Mouse (Mus musculus) spleen, postnatal 36 days (tissue): ENCODE measurements around the gene Pitpnm3.
"Not testable (repeated sequence)": the region's sequence is repeated elsewhere in the genome, so short reads cannot be mapped to it uniquely, and the experiment has no call there.

ENCODE experiments used
- DNase-seq, 2 experiments: peaks; one replicate each; pipeline ENCODE4 v3.0.0; 2022; ENCODE audit warnings: low spot score in 2 of 2, mixed read lengths in 1 of 2

Gene Pitpnm3

DNA sequence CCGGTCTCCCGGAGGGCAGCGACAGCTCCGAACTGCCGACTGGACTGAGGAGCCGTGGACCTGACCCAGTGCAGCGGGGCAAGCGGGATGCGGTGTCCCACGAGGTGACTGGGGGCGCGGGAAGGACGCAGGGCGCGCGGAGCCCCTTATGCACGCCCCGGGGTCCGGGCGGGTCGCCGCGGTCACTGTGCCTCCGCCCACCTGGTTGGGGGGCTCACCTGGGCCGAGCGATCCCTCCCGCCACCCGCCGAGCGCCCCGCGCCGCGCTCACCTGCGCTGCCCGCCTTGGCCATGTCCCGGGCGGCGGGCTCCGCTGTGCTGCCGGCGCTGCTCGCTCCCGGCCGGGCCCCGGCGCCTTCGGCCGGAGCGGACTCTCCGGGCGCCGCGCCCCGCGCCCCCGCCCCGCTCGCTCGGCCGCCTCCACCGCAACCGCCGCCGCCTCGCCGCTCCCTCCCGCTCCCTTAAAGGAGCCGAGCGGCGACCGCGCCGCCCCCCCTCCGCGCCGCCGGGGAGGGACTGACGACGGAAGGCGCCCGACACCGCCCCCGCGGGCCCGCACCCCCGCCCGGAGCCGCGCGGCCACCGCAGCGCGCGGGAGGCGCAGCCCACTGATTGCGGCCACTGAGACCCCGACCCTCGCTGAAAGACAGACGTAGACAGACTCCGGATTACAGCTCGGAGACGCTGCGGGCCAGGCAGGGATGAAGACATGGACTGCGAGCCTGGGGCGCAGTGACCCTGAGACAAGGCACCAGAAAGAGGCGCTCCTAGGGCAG, at the start of gene Pitpnm3:
TSS of gene Pitpnm3 (minus strand) at position 396 of the 776 bp plus-strand sequence.
- no peak for DNase-seq

GRCm38 (mm10) chr11:72184252-72184651, 48.7 kb upstream of the Pitpnm3 start:
- DNase-seq = no peak

GRCm38 (mm10) chr11:72181136-72181535, 45.6 kb upstream of the Pitpnm3 start:
- DNase-seq = no peak

- no peak for DNase-seq
Observed at GRCm38 (mm10) chr11:72180556-72180955, 45.0 kb upstream of the Pitpnm3 start.

DNA sequence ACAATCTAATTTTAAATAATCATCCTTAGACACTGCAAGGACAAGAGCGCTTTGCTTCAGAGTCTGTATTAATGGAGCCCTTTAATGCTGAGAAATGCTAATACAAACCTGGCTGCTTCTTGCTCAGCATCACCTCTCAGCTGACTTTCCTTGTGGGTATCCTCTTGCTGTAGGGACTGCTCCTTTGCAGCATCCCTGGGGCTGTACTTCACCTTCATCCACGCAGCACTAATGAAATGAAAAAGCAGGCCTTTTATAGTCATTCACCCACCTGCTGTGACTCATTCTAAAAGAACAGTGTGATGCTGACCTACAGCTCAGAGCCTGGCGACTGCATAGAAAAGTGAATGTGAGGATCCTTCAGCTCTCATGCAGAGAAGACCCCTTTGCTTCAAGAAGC, 41.0 kb upstream of the Pitpnm3 start:
- no peak for DNase-seq

DNA sequence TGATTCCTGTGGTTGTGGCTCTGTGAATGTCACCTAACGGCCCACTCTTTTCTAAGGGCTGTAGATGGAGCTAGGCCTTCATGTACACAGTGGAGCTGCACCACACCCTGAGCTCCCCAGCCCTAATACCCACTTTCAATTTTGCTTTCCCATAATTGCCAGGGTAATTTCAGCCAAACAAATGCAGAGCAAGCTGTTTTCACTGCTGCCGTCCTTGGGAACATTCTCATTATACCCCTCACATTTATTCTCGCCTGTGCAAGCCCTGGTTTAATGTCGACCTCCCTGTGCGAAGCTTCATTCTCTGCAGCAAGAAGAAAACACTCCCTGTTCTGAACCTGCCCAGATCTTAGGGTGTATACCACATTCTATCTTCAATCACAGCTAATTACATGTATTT, 40.4 kb upstream of the Pitpnm3 start:
- no peak for DNase-seq

GRCm38 (mm10) chr11:72174721-72175120, 39.1 kb upstream of the Pitpnm3 start:
- DNase-seq = no peak

- no peak for DNase-seq
Observed at GRCm38 (mm10) chr11:72173506-72173905, 37.9 kb upstream of the Pitpnm3 start.

DNA sequence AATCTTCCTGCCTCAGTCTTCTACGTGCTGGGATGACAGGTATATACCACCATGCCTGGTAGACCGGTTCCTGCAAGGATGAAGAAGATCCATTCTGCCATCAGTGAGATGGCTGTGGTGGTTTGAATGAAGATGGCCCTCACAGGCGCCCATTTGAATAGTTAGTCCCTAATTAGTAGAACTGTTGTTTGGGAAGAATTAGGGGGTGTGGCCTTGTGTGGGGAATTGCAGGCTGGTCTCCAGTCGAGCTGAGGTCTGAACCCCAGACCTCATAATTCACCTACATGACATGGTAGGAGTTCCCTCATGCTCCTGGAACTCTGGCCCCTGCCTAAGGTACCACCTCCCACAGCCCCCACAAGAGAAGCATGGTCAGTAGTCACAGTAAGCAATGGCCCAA, 36.3 kb upstream of the Pitpnm3 start:
- DNase-seq = not testable (repeated sequence)

- no peak for DNase-seq
Observed at GRCm38 (mm10) chr11:72169871-72170270, 34.3 kb upstream of the Pitpnm3 start.

DNA sequence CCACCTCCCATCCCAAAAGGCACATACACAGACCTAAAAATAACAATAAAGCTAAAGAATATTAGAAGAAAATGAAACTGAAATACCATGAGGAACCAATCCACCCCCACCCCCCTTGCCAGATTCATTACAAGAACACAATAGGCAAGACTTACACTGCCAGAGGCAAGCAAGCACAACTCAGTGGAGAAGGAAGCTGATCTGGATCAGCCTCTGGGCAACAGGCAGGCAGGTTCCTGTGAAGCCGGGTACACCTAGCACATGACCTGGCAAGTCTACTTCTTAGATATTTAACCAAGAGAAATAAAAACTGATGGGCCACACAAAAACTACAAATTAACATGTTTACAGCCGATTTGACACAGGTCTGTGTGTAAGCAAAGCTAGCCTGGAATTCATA, 27.6 kb upstream of the Pitpnm3 start:
- DNase-seq = no peak

DNA sequence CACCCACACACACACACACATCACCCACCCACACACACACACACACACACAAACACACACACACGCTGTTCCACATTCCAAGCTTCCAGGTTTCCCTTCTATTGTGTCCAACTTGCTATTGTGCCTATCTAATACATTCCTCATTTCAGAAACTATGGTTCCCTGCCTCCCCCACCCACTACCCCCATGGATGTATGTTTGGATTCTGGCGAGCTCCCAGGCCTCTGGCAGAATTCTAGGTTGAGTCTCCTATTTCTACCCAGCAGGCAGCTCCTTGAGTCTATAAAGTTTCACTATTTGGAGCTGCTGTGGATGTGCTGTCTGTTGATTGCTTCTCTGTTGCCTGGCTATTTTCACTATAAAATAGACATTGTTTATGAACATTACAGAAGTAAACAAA, 21.0 kb upstream of the Pitpnm3 start:
- no peak for DNase-seq

DNA sequence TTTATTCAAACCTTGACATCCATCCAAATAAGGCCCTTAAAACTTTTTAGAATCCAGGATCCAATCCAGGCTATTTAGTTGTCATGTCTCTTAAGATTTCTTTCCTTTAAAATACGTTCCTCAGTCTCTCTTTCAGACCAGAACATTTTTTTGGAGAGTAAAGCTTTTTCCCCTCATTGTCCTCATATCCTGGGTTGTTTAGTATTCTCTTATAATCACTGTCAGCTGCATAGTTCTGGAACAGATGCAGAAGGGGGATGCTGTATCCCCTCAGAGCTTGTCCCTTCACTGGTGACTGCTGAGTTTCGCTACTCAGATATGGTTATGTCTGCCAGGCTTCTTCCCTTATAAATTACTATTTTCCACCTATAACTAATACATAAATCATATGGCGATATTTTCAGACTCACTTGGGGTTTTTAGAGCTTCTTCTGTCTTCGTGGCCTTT, 20.4 kb upstream of the Pitpnm3 start:
- no peak for DNase-seq

DNA sequence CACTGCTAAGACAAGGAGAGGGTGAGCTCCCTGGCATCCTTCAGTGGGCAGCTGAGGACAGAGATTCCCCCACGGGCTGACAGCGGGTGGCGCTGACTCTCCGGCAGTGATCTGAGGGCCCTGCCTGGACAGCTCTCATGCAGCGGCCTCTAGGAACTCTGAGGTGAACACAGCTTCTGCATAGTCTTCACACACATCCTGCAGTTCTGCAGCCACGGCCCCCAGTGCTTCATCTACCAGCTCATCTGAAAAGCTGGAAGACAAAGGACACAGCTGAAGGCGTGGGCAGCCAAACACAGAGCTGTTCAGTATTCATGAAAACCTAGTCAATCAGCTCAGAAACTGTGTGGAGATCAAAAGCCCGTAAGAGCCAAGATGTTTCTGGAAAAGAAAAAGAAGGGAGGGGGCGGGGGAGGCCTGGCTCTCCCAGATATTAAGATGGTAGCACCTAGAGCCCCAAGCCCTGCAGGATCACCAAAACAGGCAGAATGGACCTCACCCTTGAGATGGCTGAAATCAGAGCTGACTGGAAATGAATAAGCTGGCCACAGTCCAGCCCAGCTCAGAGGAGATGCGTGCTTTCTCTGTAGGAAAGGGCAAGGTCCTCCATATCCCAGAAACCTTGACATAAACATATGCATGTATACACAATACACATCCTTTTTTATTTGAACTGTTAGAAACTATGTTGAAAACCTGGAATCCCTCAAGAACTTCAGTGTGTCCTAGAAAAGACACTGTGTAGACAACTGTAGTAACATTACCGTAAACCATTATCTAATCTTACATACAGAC, 19.8 kb upstream of the Pitpnm3 start:
- DNase-seq = no peak

DNA sequence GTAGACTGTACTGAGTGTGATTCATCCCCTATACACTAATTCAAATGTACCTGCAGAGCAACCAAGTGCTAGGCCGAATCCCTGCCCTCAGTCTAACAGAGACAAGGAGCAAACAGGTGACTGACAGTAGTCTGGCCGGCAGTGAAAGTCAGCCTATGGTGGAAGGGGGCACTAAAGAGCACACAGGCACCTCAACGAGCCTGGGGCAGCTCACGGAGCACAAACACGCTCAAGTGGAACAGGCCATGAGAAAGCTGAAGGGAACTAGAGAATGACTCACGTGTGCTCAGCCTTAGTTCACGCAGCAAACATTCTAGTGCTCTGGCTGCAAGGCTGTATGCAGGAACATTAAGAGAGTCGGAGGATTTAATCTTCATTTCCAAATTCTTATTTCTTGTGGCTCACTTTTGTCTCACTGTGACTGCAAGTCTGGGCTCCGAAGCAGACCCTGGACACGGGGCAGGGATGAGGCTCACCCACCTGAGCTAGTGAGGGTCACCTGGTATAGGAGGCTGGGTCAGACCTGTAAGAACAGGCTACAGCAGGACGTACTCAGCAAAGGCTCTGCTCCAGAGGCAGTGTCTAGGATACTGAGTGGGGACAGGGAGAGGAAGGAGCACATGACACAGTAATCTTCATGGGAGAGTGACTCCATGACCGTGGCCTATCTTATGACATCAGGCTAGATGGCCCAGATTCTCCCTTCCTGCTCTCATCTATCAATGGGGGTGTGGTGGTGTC, 17.7 kb upstream of the Pitpnm3 start:
- DNase-seq = no peak

DNA sequence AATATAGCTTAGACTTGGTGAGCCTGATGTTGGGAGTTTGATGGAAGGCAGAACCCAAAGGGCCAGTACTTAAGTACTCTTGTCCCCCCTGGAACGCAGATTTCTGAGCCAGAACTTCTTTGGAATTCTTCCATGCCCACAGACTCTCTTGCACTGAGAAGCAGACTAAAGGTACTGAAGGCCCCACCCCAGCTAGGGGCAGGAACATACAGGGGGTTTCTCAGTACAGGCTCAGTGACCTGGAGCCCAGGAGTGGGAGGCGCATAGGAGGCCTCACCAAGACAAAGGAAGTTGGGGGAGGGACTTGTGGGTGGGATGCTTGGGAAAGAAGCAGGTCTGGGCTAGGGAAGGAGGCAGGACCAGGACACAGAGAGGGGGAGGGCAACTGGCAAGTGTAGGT, 15.5 kb upstream of the Pitpnm3 start:
- no peak for DNase-seq

GRCm38 (mm10) chr11:72147910-72148309, 12.3 kb upstream of the Pitpnm3 start:
- no peak for DNase-seq

DNA sequence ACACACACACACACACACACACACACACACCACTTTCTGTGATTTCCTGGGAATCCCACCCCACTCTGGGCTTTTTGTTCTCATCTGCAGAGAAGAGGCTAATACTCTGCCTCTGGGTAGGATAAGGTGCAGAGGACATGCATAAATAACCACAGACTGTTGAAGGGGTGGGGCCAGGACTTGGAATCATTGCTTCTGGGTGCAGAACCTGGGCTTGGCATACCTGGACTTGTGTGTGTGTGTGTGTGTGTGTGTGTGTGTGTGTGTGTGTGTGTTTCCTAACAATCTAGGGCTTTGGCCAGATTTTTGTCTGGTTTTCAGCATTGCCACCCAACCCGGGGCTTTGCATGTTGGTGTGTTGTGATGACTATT, 10.3 kb upstream of the Pitpnm3 start:
- DNase-seq = no peak

DNA sequence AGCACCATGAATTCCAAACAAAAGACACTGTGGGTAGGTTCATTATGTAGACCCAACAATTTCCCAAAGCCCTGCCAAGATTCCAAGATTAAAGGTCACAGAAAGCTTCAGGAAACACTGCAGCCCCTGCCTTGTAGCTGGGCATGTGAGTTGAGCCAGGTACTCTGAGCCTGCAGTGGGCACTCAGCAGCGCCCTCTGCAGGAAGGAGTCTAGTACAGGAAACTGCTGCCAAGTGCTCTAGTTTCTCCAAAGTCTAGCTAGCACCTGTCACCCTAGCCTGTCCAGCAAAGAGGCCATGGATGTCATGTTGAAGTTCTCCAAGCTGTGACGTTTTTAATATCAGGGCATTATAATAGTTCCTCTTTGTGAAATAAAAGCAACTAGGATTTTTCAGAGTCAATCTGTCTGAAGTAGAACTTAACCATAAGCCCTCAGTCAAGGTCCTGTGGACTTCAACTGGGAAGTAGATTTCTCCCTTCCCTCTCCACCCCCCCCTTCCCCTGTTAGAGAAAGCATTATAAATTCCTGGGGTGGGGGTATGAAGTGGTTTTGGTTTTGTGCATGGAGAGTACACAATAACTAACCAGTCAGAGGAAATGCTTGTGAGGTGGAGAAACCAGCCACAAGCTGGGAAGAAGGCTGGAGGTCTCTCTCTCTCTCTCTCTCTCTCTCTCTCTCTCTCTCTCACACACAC, 9.8 kb upstream of the Pitpnm3 start:
- DNase-seq = no peak

DNA sequence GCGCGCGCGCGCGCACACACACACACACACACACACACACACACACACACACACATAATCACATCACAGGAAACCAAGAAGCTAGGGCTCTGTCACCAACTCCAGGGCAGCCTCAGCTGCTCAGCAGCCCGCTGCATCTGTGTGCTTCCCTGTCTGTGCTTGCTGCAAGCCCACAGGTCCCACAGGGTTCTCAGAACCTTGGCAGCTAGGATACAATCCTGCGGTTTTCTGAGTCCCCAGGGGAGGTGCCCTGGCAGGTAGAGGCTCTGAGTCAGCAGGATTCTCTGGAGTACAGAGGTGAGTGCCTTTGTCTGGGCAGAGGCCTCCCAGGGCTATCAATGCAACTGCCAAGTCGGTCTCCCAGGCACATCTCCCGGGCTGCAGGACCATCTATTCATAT, 7.3 kb upstream of the Pitpnm3 start:
- DNase-seq = no peak

- no peak for DNase-seq
Observed at GRCm38 (mm10) chr11:72140198-72140597, 4.6 kb upstream of the Pitpnm3 start.
